Mouse (Mus musculus) naive thymus-derived CD4-positive, alpha-beta T cell, adult 2 months (primary cell): ENCODE data around the gene Ergic1.

Experiments used
- DNase-seq: peaks from one replicate; pipeline ENCODE4 v3.0.0-alpha.2; 2011; ENCODE audit warnings: low read depth

The Ergic1 gene

DNA sequence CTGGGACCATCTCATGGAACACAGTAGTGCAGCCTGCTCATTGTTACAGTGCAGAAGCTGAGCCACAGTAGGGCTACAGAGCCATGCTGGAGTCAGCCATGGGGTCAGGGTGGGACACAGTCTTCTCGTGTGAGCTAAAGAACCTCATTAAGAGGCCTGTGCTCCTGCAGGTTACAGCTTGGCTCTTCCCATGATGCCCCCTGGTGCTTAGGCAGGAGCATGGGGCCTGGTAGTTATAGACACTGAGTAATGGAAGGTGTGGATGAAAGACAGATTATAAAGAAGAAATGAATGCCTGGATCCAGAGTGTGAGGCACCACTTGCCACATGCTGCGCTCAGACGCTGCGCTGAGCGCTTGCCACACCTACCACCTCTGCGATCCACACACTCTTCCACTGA, 67.2 kb downstream of the Ergic1 start:
- no peak for DNase-seq

DNA sequence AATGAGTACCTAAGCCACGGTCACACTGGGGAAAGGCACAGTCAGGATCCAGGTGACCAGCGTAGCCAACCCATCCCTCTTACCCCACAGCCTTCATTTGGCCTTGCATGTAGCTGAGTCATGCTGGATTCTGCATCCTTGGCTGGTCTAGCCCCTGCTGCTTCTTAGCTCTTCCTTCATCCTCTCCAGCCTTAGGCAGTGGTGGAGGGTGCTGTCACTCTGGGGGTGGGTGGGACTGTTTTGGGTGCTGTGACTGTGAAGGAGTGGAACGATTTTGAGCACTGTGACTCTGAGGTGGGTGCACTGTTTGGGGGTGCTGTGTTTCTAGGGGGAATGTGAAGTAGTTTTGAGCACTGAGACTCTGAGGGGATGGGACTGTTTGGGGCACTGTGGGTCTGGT, 67.6 kb downstream of the Ergic1 start:
- DNase-seq = no peak

DNA sequence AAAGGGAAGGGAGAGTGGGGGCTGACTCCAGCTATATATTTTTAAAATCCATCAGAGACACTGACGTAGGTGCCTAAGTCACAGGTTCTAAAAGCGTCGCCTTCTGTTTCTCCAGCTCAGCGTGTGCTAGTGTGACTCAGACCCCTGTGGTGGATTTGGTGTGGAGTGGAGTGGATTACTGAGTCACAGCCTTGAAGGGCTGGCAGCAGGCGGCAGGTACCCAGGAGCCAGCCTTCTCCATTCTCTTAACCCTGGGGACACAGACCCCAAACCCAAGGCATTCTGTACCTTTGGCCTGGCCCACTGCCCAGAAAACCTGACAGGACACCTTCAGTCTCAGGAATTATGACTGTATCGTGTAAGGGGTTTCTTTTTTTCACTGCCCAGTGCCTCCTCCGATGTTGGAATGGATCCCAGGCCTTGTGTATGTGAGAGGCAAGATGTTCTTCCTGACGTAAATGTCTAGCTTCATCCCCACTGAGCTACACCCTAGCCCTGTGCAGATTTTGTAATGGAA, 70.6 kb downstream of the Ergic1 start:
- DNase-seq = no peak

DNA sequence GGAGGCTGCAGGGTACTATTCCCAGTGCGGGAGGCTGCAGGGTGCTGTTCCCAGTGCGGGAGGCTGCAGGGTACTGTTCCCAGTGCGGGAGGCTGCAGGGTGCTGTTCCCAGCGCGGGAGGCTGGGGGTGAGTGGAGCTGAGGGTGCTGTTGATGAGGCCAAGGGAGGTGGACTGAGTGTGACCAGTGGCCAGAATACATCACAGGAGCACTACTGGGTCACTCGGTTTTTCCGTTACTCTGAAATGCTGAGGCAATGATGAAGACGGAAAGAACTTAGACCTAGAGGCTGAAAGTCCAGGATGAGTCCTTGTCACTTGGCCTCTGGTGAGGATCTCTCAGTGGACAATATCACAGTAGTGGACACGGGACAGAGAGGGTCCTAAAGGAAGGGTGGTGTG, 71.9 kb downstream of the Ergic1 start:
- DNase-seq = no peak

DNA sequence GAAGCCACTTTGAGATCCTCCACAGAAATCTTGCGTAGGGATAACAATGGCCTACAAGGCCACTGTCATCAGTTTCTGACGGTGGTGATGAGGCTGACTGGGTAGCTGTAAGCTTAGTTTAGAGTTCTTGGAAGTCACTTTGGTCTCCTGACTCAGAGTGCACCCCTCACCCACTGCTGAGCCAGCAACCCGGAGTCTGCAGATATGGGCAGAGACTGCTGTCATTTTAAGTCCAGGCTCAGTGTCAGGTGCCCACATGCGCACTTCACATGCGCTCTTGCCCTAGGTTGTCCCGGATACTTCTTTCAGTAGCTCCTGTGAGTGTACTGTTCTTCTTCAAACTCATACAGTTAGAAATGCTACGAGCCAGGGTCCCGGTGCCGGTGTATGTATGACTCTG, 72.6 kb downstream of the Ergic1 start:
- DNase-seq = no peak

DNA sequence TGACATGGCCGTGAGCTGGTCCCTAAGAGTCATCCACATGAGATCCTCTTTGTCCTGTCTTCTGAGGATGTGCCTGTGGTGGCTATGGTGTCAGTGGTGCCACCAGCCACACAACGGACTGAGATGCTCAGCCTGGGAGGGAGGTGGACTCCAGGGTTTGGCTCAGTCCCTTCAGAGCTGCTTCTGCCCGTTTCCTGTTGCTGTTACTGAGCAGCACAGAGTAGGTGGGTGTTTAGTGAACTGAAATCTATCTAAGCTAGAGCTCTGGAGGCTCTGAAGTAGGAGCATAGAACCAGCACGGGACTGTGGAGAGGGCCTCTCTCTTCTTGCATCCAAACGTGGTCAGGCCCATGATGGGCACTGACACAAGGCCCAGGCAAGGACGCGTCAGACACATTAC, 73.2 kb downstream of the Ergic1 start:
- no peak for DNase-seq

DNA sequence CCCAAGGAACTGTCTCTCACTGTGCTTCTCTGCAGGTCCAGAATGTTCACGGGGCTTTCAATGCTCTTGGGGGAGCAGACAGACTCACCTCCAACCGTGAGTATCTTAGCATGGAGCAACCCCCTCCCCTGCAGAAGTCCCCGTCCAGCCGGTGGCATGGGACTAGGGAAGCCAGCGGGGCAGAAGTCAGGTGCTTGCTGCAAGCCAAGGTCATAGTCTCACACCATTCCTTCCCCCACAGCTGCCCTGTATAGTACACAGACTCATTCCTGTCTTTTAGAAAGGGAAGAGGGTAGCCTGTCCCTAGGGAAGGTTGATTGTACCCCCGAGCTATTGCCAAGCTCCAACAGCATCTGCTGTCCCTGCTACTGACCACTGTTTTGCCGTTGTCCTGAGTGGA, 74.7 kb downstream of the Ergic1 start:
- no peak for DNase-seq

DNA sequence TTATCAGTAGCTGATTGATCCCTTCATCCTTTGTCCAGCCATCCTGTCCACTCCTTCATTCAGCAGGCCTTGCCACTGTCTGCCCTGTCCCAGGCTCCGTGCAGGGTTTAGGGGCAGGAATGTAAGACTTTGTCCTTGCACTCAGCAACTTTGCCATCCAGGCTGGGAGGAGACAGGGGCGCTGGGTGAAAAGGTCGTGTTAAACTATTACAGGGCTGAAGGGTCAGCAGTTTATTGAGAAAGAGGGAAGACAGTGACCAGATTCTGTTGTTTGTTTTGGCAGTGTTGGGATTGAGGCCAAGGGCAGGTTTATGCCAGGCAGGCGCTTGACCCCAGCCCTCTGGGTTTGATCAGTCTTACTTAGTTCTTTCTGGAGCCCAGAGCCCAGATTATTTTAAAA, 76.6 kb downstream of the Ergic1 start:
- DNase-seq = no peak

DNA sequence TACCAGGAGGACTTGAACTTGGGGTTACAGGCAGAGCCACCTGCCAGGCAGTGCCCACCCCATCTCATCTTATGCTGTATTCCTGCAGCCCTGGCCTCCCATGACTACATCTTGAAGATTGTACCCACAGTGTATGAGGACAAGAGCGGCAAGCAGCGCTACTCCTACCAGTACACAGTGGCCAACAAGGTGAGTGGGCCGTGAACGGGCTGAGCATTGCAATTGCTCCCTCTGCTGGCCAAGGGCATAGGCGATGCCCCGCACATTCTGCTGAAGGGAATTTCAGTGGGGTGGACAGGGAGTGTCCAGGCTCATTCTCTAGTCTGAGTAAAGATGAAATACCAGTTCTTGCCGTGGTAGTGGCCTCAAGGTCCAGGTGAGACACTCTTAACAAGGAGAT, 77.4 kb downstream of the Ergic1 start:
- peak; percentile 81 for DNase-seq

DNA sequence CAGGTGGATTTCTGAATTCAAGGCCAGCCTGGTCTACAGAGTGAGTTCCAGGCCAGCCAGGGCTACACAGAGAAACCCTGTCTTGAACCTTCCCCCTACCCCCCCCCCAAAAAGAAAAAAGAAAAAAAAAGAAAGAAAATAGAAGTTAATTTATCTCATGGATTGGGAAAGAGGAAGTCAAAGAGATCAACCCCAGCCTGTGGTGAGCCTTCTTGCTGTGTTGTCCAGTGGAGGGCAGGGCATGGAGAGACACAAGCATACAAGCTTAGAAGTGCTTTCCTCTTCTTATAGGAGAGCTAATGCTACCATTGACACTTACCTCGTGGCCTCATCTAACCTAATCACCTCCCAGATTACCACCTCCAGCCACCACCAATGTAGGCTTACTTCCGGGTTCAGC, 78.5 kb downstream of the Ergic1 start:
- DNase-seq = no peak

DNA sequence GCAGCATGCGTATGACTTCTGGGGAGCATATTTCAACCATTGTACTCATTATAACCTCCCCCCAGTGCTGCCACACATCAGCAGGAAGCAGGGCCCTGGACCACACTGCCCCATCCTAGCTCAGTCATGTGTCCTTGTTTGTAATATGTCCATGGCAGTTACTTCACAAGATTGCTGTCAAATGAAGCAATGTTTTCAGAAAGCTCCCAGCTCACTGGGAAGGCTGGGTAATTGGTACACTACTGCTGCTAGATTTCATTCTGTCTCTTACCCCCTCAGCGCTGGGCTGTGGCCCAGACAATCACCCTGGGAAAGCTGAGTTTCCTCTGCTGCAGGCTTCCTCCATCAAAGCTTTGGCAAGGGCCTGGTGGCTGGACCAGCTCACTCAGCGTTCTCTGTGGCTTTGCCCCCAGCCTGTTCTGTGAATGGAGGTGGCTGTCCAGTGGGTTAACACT, 79.0 kb downstream of the Ergic1 start:
- no peak for DNase-seq

DNA sequence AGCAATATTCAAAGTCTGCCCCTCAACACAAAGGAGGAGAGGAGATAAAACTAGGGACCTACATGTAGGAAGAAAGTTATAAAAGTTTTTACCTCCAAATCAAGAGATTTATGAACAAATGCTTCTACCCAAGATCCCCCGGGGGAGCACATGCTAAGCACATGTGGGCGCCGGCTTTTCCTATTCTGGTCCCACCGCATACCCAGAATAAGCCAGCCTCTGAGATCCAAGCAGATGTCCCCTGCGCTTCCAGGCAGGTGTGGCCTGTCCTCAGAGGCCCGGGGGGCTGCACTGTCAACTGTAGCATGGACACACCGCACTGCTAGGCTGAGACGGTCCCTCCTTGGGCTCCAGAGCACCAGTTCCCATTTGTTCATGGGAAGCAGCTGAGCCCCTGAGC, 82.2 kb downstream of the Ergic1 start:
- DNase-seq = no peak

DNA sequence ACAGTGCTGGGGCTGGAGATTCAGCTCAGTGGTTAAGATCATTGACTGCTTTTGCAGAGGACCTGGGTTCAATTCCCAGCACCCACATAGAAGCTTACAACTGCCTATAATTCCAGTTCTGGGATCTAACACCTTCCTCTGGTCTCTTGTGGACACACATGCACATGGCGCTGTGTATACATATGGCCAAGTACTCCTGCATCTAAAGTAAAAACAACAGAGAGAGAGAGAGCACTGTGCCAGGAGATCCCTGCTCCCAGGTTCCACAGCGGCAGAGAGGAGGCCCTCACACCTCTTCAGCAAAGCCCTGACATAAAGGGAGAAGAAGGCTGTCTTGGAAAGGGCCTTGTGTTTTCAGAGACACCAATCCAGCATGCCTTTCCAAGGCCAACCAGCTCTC, 82.7 kb downstream of the Ergic1 start:
- DNase-seq = no peak

DNA sequence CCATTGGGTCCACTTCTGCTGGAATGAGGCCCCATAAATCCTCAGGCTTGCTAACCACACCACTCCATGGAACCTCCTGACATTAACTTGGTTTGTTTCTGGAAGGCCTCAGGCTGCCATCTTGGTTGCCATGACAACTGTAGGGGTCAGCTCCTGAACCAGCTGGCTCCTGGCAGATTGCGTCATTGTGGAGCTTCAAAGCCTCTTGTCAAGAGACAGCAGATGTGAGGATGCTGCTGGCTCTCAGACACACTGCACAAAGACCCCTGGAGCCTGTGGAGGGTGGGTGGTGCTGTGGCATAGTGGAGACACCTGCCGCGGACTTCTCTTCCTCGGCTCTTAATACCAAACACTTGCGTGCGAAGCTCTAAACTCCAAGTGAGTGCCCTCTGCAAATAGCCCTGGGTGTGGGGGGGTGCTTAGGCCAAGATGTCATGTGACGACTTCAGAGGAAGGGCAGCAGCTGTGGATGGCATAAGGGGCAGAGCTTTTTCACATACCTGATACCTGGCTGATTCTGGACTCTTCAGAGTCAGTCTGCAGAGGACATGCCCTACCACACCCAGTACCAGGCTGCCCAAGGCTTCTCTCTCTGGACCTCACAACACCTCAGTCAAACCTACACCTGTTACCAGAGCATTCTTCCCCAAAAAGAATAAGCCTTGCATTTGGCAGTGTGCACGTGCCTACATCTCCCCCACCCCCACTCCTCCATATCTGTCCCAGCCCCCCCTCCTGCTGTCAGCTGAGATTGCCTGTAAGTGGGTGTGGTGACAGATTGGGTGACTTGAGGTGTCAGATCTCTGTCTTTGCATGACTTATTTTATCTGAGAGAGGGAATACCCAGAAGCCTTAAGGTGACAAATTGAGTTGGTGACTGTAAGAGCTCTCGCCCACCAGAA, 83.5 kb downstream of the Ergic1 start:
- DNase-seq = no peak

DNA sequence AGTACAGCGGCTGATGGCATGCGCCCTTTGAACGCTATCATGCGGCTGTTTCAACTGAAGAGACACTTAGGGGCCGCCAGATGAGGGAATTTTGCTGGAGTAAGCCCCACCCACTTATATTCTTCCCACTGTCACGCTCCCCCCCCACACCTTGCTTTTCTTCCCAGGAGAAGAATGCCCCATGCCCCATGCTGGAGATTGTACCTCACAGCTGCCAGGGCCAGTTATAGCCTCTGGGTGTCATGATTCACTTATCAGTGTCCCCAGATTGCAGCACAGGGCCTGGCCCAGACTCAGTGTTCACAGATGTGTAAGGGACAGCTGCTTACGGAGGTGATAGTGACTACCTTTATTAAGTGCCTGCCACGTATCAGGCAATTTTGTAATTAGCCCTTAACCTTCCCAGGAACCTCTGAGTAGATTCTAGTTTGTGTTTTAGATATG, 84.1 kb downstream of the Ergic1 start:
- no peak for DNase-seq

DNA sequence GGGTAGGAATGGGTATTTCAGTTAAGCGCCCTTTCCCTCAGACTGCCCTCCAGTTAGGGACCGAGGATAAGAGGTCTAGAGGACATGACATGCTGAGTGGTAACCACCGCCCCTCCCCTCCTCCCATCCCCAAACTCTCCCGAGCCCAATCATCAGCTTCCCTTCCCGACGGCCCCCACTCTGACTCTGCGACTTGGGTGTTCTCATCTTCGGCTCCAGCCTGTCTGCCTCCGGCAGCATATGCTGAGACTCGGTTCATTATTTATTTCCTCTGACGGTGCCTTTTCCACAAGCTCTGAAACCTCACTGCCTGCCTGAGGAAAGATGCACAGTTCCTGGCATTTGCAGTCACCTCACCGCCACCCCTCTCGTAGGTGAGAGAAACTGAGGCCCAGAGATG, 86.0 kb downstream of the Ergic1 start:
- DNase-seq = no peak

DNA sequence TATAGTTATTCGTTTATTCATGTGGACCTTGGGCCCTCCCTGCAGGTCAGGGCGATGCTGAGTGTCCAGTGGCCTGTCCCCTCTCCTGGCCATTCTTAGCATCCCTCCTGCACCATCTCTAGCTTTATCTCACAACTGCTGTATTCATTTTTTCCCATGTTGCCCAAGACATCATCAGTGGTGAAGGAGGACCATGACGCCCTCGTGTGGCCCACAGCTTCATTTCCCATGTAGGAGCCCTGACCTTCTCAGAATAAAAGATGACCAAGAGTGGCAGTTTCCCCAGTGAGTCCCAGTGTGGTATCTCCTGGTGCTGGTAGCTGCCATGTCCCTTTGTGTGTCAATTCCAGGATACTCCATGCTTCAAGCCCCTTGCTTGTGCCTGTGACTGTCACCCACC, 88.3 kb downstream of the Ergic1 start:
- no peak for DNase-seq

DNA sequence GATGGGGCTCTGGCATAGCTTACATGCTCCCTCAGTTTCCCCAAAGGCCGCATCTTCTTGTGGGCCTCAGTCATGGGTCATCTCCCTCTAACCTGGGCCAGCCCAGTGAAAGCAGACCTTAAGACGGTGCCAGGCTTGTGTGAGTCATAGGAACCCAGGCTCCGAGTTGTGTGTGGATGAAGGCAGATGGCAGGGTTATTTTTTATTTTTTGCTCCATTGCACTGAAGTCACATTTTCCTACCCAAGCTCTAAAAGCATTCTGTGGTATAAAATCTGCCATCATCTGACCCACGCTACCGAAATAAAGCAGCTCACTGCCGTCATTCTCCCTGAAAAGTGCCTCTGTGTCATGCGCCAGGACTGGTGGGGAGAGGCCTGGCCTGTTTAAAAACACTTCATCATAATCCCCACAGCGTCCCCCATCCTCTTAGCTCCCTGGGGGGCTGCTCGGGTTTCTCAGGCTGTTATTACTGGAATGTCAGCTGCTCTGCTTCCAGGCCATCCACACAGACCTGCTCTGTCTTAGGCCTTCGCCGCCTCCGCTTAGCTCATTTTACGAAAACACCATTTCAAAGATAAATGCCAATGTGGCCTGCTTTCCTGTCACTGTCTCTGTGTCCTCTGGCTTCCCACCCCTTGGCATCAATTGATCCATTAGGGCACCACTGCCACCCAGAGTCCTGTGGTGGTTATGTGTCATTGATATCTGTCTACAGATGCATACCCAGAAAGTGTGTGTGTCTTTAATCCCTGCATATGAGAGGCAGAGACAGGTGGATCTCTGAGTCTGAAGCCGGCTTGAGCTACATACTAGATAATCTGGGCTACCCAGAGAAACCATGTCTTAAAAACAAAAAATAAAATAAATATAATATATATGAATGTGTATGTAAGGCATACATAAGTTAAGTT, 89.4 kb downstream of the Ergic1 start:
- no peak for DNase-seq

DNA sequence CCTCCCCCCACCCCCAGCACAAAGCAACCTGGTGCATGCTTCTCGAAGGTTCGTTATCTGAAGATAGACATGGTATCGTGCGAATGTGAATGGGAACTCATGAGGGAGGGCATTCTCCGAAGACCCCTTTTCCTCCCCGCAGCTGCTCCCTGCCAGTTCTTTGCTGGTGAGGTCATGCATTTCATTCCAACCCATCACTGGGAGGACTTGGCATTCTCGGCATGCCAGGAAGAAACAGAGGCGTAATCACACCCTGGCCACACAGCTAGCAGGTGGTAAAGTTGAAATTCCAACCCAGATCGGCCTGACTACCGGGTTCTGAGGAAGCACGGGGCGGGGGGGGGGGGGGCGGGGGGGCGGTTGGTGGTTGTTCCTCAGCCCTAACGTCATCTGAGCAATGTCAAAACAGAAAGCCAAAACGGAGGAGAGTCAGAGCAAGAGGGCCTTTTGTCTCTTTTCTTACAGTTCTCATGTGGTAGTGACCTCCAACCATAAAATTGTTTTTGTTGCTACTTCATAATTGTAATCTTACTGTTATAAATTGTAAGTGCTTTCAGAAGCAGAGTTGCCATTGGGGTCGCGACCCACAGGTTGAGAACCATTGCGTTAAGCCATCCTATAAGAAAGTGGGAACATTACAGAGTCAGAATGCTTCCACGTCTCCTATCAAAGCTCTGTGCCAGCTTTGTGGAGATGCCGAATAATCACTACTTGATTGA, 97.7 kb downstream of the Ergic1 start:
- DNase-seq = no peak

DNA sequence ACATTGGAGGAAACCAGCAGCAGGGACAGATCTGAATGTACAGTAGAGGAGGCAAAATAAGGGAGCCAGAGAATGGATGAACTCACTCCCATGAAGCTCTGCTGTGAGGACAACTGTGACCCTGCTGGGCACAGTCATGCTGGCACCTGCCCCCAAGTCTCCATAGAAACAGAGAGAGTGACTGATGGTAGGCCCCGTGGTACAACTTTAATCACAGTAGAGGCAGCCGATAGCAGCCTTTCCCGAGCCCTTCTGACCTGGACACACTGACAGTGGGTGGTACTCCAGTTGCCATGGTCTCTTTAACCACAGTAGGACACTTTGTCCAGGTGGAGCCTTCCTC, 98.3 kb downstream of the Ergic1 start:
- DNase-seq = no peak

DNA sequence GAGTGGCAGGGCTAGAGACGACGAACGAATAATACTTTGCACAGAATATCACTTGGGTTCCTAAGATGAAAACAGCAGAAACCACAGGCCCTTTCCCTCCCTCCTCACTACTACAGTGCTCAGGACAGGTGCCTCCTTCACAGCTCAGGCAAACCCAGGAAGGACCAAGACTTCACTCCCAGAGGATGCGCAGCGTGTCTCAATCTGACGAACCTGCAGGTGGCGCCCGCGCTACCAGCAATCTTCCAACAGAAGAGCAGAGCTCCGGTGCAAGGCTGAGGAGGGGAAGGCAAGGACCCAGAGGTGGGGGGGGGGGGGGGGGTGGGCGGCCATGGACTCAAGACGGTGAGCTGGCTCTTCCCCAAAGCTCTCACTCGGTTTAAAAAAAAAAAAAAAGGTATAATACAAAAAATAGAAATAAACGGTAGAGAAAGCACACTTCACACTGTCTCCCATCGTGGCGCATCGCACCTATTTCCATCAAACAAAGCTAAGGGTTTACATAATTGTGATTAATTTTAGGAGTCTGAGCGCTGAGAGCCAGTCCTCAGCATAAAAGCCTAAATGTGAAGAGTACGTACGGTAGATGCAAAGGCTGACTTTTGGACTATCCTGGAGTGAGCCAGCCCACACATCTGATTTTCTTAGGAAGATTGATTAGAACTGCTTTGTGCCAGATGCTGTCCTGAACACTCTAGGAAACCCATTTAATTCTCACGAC, 99.1 kb downstream of the Ergic1 start:
- DNase-seq = peak; percentile 81

DNA sequence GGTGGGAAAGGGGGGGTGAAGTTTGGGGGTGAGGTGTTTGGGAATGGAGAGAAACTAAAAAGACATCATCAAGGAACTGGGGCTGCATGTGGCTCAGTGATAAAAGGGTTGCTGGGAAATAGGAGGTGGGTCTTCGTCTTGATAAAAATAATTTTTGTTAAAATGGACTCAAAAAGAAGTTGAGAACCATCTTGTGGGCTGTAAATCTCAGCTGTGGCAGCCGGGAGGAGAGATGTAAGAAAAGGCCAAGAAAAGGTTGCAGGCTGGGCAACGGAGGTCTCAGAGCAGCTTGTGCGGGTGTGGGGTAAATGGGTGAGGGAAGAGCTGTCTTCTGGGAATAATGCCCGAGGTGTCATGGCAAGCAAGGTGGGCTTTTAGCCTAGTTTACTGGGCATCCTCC, 100.9 kb downstream of the Ergic1 start:
- DNase-seq = no peak
